Mouse (Mus musculus): Measurements from ENCODE around the gene Lix1l. TPM values are rescaled to one million over a fixed set of nuclear protein-coding genes. Genes with fewer than 3 reads are reported as not detected.
A peak's percentile ranks its signal among the peaks of the same experiment; 100 is the strongest.
"Not testable (repeated sequence)": the region's sequence is repeated elsewhere in the genome, so short reads cannot be mapped to it uniquely, and the experiment has no call there.

The Lix1l gene
- total RNA-seq, 2 experiments from 2014 or later = 0.83 to 0.89 TPM

- ATAC-seq (replicated peaks; ENCODE audit: poor library complexity) = no peak
Observed at GRCm38 (mm10) chr3:96617941-96618340, 17.0 kb downstream of the Lix1l start.

GRCm38 (mm10) chr3:96623201-96623600 lies 22.3 kb downstream of the Lix1l start:
- no peak for ATAC-seq (replicated peaks; ENCODE audit: poor library complexity)

DNA sequence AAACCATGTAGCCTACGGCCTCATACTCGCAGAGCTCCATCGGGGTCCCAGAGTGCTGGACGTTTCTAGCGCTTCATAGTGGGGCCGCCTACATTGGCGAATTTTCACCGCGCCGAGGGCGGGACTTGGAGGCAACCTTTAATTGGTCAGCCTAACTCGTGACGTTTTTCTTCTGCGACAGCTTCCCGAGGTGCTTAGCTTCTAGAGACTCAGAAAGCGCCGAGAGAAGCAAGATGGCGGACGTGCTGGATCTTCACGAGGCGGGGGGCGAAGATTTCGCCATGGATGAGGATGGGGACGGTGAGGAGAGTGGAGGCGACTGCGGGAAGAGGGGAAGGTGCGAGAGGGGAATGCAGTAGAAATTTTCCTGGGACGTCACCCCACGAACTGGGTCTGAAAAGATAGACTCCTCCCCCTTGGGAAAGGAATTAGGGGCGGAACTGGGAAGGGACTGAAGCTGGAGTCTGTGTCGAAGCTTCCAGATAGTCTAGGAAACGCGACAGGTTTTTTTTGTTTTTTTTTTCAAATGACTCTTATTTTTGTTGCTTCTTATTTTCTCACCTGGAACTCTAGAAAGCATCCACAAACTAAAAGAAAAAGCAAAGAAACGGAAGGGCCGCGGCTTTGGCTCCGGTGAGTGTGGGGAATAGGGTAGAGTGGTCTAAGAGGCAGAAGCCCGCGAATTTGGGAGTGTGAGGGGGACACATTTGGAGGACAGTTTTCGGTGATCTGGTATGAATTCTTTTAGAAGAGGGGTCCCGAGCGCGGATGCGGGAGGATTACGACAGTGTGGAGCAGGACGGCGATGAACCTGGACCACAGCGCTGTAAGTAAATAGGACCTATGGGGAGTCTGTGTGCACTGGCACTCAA lies 29.0 kb downstream of the Lix1l start, which contains the start of gene Rbm8a:
TSS of gene Rbm8a (plus strand) at position 205 of the 872 bp plus-strand sequence.
- ATAC-seq (replicated peaks; ENCODE audit: poor library complexity) = peak; percentile 97

DNA sequence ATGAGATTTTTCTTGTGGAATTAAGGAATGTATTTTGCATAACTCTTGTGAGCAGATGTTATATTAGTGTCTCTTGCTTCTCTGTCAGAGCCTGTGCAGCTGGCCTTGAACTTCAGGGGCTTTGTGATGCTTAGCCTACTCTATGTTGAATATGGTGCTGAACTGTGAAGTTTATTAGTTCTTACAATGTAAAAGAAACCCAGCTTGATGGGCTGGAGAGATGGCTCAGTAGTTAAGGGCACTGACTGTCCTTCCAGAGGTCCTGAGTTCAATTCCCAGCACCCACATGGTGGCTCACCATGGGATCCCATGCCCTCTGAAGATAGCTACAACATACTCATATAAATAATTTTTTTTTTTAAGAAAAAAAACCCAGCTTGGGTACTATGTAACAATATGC lies 31.1 kb downstream of the Lix1l start:
- ATAC-seq (replicated peaks; ENCODE audit: poor library complexity) = no peak

DNA sequence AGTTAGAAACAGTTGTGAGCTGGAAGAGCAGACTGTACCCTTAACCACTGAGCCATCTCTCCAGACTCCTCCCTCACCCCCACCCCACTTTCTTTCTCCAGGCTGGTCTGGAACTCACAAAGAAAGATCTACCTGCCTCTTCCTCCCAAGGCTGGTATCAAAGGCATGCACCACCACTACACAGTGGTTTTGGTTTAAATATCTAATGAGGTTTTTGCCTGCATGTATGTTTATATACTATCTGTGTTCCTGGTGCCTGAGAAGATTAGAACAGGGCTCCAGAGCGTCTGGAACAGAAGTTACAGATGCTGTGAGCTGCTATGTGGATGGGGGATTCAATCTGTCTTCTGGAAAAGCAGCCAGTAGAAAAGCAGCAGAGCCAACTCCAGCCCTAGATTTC lies 33.1 kb downstream of the Lix1l start:
- no peak for ATAC-seq (replicated peaks; ENCODE audit: poor library complexity)

GRCm38 (mm10) chr3:96634928-96635879 lies 34.3 kb downstream of the Lix1l start, which contains the start of the genes Pex11b and Gm42957:
Gene Pex11b (plus strand): TSS chr3:96635376.
Gene Gm42957 (plus strand): TSS chr3:96635474.
- ATAC-seq (replicated peaks; ENCODE audit: poor library complexity) = peak; percentile 86

GRCm38 (mm10) chr3:96635906-96636305 lies 35.0 kb downstream of the Lix1l start:
- ATAC-seq (replicated peaks; ENCODE audit: poor library complexity) = no peak

GRCm38 (mm10) chr3:96636448-96636847 lies 35.5 kb downstream of the Lix1l start:
- ATAC-seq (replicated peaks; ENCODE audit: poor library complexity) = no peak

GRCm38 (mm10) chr3:96639219-96639618 lies 38.3 kb downstream of the Lix1l start:
- ATAC-seq (replicated peaks; ENCODE audit: poor library complexity) = peak; percentile 70

GRCm38 (mm10) chr3:96645018-96645649 lies 44.2 kb downstream of the Lix1l start, which contains the start of gene Itga10:
Gene Itga10 (plus strand): TSS chr3:96645584.
- peak; percentile 71; the same call in 1 of the 2 replicates for ATAC-seq (replicated peaks; ENCODE audit: poor library complexity)

DNA sequence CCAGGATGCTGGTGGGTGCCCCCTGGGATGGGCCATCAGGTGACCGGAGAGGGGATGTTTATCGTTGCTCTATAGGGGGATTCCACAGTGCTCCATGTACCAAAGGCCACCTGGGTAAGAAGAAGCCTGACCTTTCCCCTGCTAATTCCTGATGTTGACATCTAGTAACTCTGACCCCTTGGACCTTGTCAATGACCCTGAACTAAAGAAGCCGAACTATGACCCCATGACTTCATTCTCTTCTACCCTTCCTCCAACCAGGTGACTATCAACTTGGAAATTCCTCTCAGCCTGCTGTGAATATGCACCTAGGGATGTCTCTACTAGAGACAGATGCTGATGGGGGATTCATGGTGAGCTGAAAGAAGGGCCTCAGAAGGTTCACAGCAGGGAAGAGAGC lies 46.4 kb downstream of the Lix1l start:
- ATAC-seq (replicated peaks; ENCODE audit: poor library complexity) = no peak

- 0 out of 2 replicates have a peak, but pooled peaks have one; percentile 18 for ATAC-seq (replicated peaks; ENCODE audit: poor library complexity)
Observed at GRCm38 (mm10) chr3:96660901-96661300, 60.0 kb downstream of the Lix1l start.

- ATAC-seq (replicated peaks; ENCODE audit: poor library complexity) = no peak
Observed at GRCm38 (mm10) chr3:96662731-96663316, 61.9 kb downstream of the Lix1l start.

- ATAC-seq (replicated peaks; ENCODE audit: poor library complexity) = peak; percentile 81
Observed at GRCm38 (mm10) chr3:96663432-96664239, 62.7 kb downstream of the Lix1l start.

GRCm38 (mm10) chr3:96665732-96666363 lies 64.9 kb downstream of the Lix1l start:
- not testable (repeated sequence) for ATAC-seq (replicated peaks; ENCODE audit: poor library complexity)

GRCm38 (mm10) chr3:96666916-96667315 lies 66.0 kb downstream of the Lix1l start:
- no peak for ATAC-seq (replicated peaks; ENCODE audit: poor library complexity)

DNA sequence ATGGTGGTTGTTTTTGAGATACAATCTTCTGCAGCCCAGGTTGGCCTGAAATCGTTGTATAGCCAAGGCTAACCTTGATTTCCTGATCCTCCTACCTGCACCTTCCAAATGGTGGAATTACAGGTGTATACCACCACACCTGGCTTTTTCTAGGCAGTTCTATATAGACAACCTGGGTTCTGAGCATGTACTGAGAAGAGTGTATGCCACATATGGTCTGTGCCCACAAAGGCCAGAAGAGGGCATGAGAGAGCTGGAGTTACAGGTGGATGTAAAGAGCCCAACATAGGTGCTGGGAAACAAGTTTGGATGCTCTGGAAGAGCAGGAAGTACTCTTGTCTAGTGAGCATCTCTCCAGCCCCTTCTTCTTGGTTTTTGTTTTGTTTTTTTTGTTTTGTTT lies 66.4 kb downstream of the Lix1l start:
- peak; percentile 47; the same call in 1 of the 2 replicates for ATAC-seq (replicated peaks; ENCODE audit: poor library complexity)

GRCm38 (mm10) chr3:96668424-96669067 lies 67.6 kb downstream of the Lix1l start:
- no peak for ATAC-seq (replicated peaks; ENCODE audit: poor library complexity)
